Mouse (Mus musculus): Measurements from ENCODE around the gene Coq6.

DNA sequence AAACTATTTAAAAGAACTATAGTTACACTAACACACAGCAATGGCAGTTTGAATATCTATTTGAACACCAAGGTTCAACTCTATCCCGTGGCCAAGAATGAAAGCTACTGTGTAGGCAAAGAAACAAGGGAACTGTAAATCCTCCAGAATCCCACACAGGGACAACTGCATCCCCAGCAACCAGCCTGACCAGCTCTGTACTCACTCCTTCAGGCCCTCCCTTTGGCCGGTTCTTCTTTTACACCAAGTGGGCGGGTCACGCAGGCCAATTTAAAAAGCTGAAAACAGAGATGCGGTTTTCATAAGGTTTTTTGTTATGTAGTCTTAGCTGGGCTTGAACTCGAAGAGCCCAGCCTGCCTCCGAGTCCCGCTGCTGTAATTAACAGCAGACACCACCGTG, 37.7 kb downstream of the Coq6 start:
- TF ChIP-seq POLR2A (IDR thresholded peaks at IDR 0.05; ENCODE audit: low read depth, low read length) (no peak), CTCF (IDR thresholded peaks at IDR 0.05; ENCODE audit: extremely low read depth, insufficient read depth, insufficient read length, insufficient replicate concordance) (no peak)

Measured in spleen, adult 2 months (tissue).